Mouse (Mus musculus) ES-E14 (cell line): ENCODE results near the gene 1300017J02Rik.

Experiments used
- CHD2 ChIP-seq: IDR thresholded peaks from 2 replicates; pipeline ENCODE4 v1.6.1; 2014; ENCODE audit warnings: mild to moderate bottlenecking, low read depth, low read length, inconsistent platforms
- HCFC1 ChIP-seq: IDR thresholded peaks from 2 replicates; pipeline ENCODE4 v1.6.1; 2012; ENCODE audit warnings: low read length, inconsistent platforms, borderline replicate concordance; ENCODE audit not compliant: insufficient read depth
- MAFK ChIP-seq: IDR thresholded peaks from 2 replicates; pipeline ENCODE4 v1.6.1; 2014; ENCODE audit warnings: mild to moderate bottlenecking, low read depth, low read length, inconsistent platforms; ENCODE audit not compliant: insufficient read depth
- ZC3H11A ChIP-seq: IDR thresholded peaks from 2 replicates; pipeline ENCODE4 v1.6.1; 2012; ENCODE audit warnings: low read depth, mild to moderate bottlenecking, inconsistent platforms, low read length, borderline replicate concordance

DNA sequence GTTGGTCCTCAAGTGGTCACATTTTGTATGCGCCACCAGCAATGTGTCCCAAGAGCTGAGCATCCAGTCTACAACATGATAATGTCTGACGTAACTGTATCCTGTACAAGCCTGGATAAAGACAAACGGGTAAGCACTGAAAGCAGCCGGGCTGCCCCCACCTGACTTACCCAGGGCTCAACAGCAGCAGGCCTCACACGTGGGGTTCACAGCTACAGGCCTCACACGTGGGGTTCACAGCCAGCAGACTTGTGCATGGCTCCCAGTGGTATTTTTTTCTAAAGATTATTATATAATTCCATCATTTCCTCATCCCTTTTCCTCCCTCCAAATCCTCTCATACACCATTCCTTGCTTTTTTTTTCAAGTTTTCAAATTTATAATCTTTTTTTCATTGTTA, 5.0 kb upstream of the 1300017J02Rik start:
- TF ChIP-seq CHD2: no peak
- no peak for TF ChIP-seq HCFC1
- no peak for TF ChIP-seq MAFK
- TF ChIP-seq ZC3H11A: no peak
